Mouse (Mus musculus) embryonic facial prominence, embryonic 12.5 days (tissue): ENCODE results near the gene Slc3a1. TPM values are rescaled to one million over a fixed set of nuclear protein-coding genes. Genes with fewer than 3 reads are reported as not detected.

Experiments used
- ATAC-seq: fragments of 200-750 bp; cut with Nextera tagmentation; 2 replicates; pipeline ENCODE4 v1.8.0; 2017; ENCODE audit not compliant: insufficient number of reproducible peaks, insufficient read depth, low FRiP score, low TSS enrichment
- H3K27ac ChIP-seq: fragments of 300-500 bp; sonication (generic); 2 replicates; pipeline ENCODE4 v1.5.1; 2016; ENCODE audit warnings: mild to moderate bottlenecking
- H3K27me3 ChIP-seq: fragments of 300-500 bp; sonication (generic); 2 replicates; pipeline ENCODE4 v1.6.1; 2016; ENCODE audit warnings: mild to moderate bottlenecking, moderate library complexity
- H3K36me3 ChIP-seq: fragments of 300-500 bp; sonication (generic); 2 replicates; pipeline ENCODE4 v1.6.1; 2016; ENCODE audit warnings: mild to moderate bottlenecking
- H3K4me1 ChIP-seq: fragments of 300-500 bp; sonication (generic); 2 replicates; pipeline ENCODE4 v1.6.1; 2016
- H3K4me2 ChIP-seq: fragments of 300-500 bp; sonication (generic); replicated peaks from 2 replicates; pipeline ENCODE4 v1.6.1; 2016; ENCODE audit warnings: mild to moderate bottlenecking, moderate library complexity
- H3K4me3 ChIP-seq: fragments of 300-500 bp; sonication (generic); 2 replicates; pipeline ENCODE4 v1.5.1; 2016; ENCODE audit warnings: mild to moderate bottlenecking
- H3K9ac ChIP-seq: fragments of 300-500 bp; sonication (generic); 2 replicates; pipeline ENCODE4 v1.6.1; 2016; ENCODE audit warnings: mild to moderate bottlenecking, moderate library complexity
- H3K9me3 ChIP-seq: fragments of 300-500 bp; sonication (generic); 2 replicates; pipeline ENCODE4 v1.6.1; 2016; ENCODE audit warnings: mild to moderate bottlenecking, moderate library complexity
- WGBS: fragments of 180-500 bp; shearing (Covaris S2); methylation state at CpG from one replicate; pipeline ENCODE4 v1.1.7; 2016; 5-methylcytosine and 5-hydroxymethylcytosine counted together
- polyA plus RNA-seq: library from polyadenylated mRNA; unstranded; fragments of >200 nt; fragmentation: Nextera tagmentation; extraction: Ambion mirVana; gene quantifications from 2 replicates; pipeline ENCODE4 v1.2.1, GENCODE M21; 2016

Gene Slc3a1
- polyA plus RNA-seq, 1 experiment from 2014 or later, result 0.37 TPM

GRCm38 (mm10) chr17:85018794-85019193 is 9.4 kb upstream of the Slc3a1 start:
- Histone ChIP-seq H3K9me3 (no peaks in the 10 kb centered on the region), H3K4me2 (no peak overlapping the region), H3K36me3 (no peaks in the 10 kb centered on the region), H3K4me1 (0 out of 2 replicates have a peak, but pooled peaks cover 3% of the 10 kb centered on the region), H3K27ac (no peak overlapping the region), H3K4me3 (no peak overlapping the region), H3K27me3 (no peaks in the 10 kb centered on the region), H3K9ac (no peak overlapping the region)
- WGBS, result 81% methylated on average over 5 of the region's 5 CpGs
- no peak for ATAC-seq

- ATAC-seq, result no peak
- no peaks in the 10 kb centered on the region for H3K27me3 ChIP-seq
- no peak overlapping the region for H3K4me2 ChIP-seq
- no peak overlapping the region for H3K27ac ChIP-seq
- H3K9me3 ChIP-seq, result no peaks in the 10 kb centered on the region
- 0 out of 2 replicates have a peak, but pooled peaks cover 3% of the 10 kb centered on the region for H3K4me1 ChIP-seq
- no peak overlapping the region for H3K4me3 ChIP-seq
- H3K9ac ChIP-seq, result no peak overlapping the region
- H3K36me3 ChIP-seq, result no peaks in the 10 kb centered on the region
- WGBS, result 85% methylated on average over 3 of the region's 3 CpGs
Observed at GRCm38 (mm10) chr17:85020343-85020742, 7.8 kb upstream of the Slc3a1 start.

- no peak overlapping the region for H3K4me2 ChIP-seq
- WGBS, result 62% methylated on average over 22 of the region's 22 CpGs
- no peak overlapping the region for H3K9ac ChIP-seq
- no peaks in the 10 kb centered on the region for H3K9me3 ChIP-seq
- H3K27ac ChIP-seq, result no peak overlapping the region
- ATAC-seq, result no peak
- 0 out of 2 replicates have a peak, but pooled peaks cover 3% of the 10 kb centered on the region for H3K4me1 ChIP-seq
- H3K4me3 ChIP-seq, result no peak overlapping the region
- H3K36me3 ChIP-seq, result no peaks in the 10 kb centered on the region
- H3K27me3 ChIP-seq, result no peaks in the 10 kb centered on the region
Observed at GRCm38 (mm10) chr17:85023247-85024167, 4.7 kb upstream of the Slc3a1 start.

DNA sequence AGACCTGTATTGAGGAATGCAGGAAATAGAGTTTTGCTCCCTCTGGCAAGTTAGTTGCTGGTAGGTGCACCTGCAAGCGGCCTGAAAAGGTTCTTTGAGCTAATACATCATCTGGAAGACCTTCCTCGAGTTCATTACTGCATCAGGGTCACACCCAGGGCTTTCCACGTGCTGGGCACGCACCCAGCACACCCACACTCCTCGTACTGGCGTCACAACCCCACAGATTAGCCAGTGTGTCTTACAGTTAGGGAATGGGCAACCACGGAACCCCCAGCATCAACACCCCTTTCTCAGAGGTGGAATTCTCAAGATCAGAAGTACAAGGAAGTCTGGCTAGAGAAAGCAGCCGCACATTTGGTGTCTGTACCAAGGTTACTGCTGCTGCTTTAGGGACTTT is 3.9 kb upstream of the Slc3a1 start:
- Histone ChIP-seq H3K9ac (no peak overlapping the region), H3K27me3 (no peaks in the 10 kb centered on the region), H3K9me3 (no peaks in the 10 kb centered on the region), H3K36me3 (no peaks in the 10 kb centered on the region), H3K27ac (no peak overlapping the region), H3K4me3 (no peak overlapping the region), H3K4me2 (no peak overlapping the region), H3K4me1 (0 out of 2 replicates have a peak, but pooled peaks cover 3% of the 10 kb centered on the region)
- WGBS, result 83% methylated on average over 8 of the region's 8 CpGs
- ATAC-seq, result no peak

DNA sequence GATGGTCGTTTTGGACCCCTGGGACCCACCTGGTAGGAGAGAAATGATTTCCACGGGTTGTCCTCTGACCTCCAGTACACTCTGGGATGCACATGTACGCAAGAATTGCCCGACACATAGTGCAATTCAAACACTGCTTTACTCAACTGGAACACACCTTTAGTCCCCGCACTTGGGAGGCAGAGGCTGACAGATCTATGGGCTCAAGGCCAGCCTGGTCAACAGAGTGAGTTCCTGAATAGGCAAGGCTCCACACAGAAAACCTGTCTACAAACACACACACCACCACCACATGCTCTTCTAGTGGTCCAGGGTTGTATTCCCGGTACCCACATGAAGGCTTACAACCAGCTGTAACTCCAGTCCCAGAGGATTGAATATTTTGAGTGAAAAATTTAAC is 3.0 kb upstream of the Slc3a1 start:
- H3K4me2 ChIP-seq, result no peak overlapping the region
- no peaks in the 10 kb centered on the region for H3K9me3 ChIP-seq
- WGBS, result 92% methylated on average over 6 of the region's 6 CpGs
- H3K27ac ChIP-seq, result no peak overlapping the region
- no peaks in the 10 kb centered on the region for H3K36me3 ChIP-seq
- no peak overlapping the region for H3K4me3 ChIP-seq
- no peak for ATAC-seq
- H3K27me3 ChIP-seq, result no peaks in the 10 kb centered on the region
- H3K9ac ChIP-seq, result no peak overlapping the region
- 0 out of 2 replicates have a peak, but pooled peaks cover 3% of the 10 kb centered on the region for H3K4me1 ChIP-seq

DNA sequence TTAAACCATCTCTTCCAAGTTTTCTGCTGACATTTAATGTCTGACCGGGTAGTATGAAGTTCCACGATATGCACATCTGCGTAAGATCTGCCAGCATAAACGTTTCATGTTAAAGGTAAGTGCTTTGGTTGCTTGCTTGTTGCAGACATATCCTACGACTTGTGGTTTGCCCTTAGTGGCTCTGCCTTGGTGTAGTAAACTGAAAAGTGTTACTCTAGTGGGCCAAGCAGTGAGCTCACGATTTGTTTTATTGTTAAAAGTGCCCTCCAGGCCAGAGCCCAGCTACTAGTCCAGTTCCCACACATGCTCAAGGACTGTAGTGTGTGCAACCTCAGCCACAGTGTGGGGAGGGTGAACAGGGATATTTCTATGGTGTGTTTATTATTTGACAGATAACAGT is 1.7 kb upstream of the Slc3a1 start:
- Histone ChIP-seq H3K9ac (no peak overlapping the region), H3K4me1 (0 out of 2 replicates have a peak, but pooled peaks cover 3% of the 10 kb centered on the region), H3K36me3 (no peaks in the 10 kb centered on the region), H3K27ac (no peak overlapping the region), H3K4me2 (no peak overlapping the region), H3K27me3 (no peaks in the 10 kb centered on the region), H3K4me3 (no peak overlapping the region), H3K9me3 (no peaks in the 10 kb centered on the region)
- WGBS, result 88% methylated on average over 6 of the region's 6 CpGs
- no peak for ATAC-seq

DNA sequence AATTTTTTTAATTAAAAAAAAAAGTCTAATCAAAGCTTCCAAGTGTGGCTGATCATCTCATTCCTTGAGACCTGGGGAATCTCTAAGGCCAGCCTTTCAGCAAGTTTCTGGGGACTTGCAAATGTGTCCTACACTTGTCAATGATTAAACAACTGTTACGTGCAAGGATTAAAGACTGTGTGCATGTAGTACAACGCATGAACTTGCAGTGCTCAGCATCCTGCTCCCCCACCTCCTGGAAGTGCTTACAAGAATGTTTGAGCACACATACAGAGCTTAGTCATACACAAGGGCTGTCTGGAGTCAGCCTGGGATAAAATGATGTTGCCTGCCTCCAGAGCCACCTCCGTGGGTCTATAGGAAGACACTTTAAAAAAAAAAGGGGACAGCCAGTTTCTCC is 929 bp upstream of the Slc3a1 start:
- Histone ChIP-seq H3K36me3 (no peaks in the 10 kb centered on the region), H3K9me3 (no peaks in the 10 kb centered on the region), H3K4me2 (no peak overlapping the region), H3K27ac (no peak overlapping the region), H3K4me3 (no peak overlapping the region), H3K27me3 (no peaks in the 10 kb centered on the region), H3K9ac (no peak overlapping the region), H3K4me1 (0 out of 2 replicates have a peak, but pooled peaks cover 3% of the 10 kb centered on the region)
- no peak for ATAC-seq
- 87% methylated on average over 3 of the region's 3 CpGs for WGBS

GRCm38 (mm10) chr17:85028797-85029196 is 621 bp downstream of the Slc3a1 start:
- no peak overlapping the region for H3K9ac ChIP-seq
- WGBS, result 94% methylated on average over 10 of the region's 10 CpGs

GRCm38 (mm10) chr17:85030651-85031050 is 2.5 kb downstream of the Slc3a1 start:
- Histone ChIP-seq H3K4me1 (no peaks in the 10 kb centered on the region), H3K9me3 (no peaks in the 10 kb centered on the region), H3K27me3 (no peaks in the 10 kb centered on the region), H3K36me3 (no peaks in the 10 kb centered on the region), H3K9ac (no peak overlapping the region), H3K4me3 (no peak overlapping the region), H3K27ac (no peak overlapping the region), H3K4me2 (no peak overlapping the region)
- no peak for ATAC-seq
- 74% methylated on average over 5 of the region's 5 CpGs for WGBS

More at GRCm38 (mm10) chr17:85028797-85029196, 621 bp downstream of the Slc3a1 start:
- H3K27me3 ChIP-seq, result no peaks in the 10 kb centered on the region
- H3K4me3 ChIP-seq, result no peak overlapping the region
- H3K4me1 ChIP-seq, result no peaks in the 10 kb centered on the region
- H3K27ac ChIP-seq, result no peak overlapping the region
- no peak for ATAC-seq
- no peaks in the 10 kb centered on the region for H3K36me3 ChIP-seq
- no peaks in the 10 kb centered on the region for H3K9me3 ChIP-seq
- no peak overlapping the region for H3K4me2 ChIP-seq

DNA sequence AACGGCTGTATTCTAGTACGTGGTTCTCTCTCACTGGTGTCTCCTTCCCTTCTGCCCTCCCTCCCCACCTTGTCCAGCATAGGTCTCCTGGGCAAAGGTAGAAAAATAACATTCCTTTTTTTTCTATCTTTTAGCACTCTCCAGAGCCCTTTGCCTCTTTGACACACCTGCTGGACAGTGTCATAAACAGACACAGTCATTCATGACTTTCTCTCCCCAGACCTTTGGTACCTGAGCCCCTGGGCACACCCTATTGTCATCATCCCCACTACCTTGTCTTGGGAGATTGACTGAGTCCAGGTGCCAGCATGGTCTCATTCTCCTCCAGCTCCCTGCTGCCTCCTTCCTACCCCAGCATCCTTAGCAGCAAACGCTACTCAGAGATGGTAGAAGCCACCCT is 4.9 kb downstream of the Slc3a1 start:
- Histone ChIP-seq H3K36me3 (no peaks in the 10 kb centered on the region), H3K4me2 (no peak overlapping the region), H3K4me3 (no peak overlapping the region), H3K4me1 (no peaks in the 10 kb centered on the region), H3K9me3 (no peaks in the 10 kb centered on the region), H3K9ac (no peak overlapping the region), H3K27ac (no peak overlapping the region), H3K27me3 (no peaks in the 10 kb centered on the region)
- ATAC-seq, result no peak
- 79% methylated on average over 3 of the region's 3 CpGs for WGBS

- no peaks in the 10 kb centered on the region for H3K4me1 ChIP-seq
- no peak overlapping the region for H3K4me2 ChIP-seq
- H3K9me3 ChIP-seq, result no peaks in the 10 kb centered on the region
- no peak for ATAC-seq
- WGBS, result 65% methylated on average over 11 of the region's 11 CpGs
- H3K27ac ChIP-seq, result no peak overlapping the region
- H3K9ac ChIP-seq, result no peak overlapping the region
- no peaks in the 10 kb centered on the region for H3K36me3 ChIP-seq
- H3K27me3 ChIP-seq, result no peaks in the 10 kb centered on the region
- H3K4me3 ChIP-seq, result no peak overlapping the region
Observed at GRCm38 (mm10) chr17:85034068-85034467, 5.9 kb downstream of the Slc3a1 start.

GRCm38 (mm10) chr17:85037855-85038254 is 9.7 kb downstream of the Slc3a1 start:
- no peaks in the 10 kb centered on the region for H3K27me3 ChIP-seq
- H3K4me2 ChIP-seq, result no peak overlapping the region
- no peaks in the 10 kb centered on the region for H3K36me3 ChIP-seq
- no peak overlapping the region for H3K27ac ChIP-seq
- WGBS, result 84% methylated on average over 5 of the region's 5 CpGs
- no peak overlapping the region for H3K9ac ChIP-seq
- no peaks in the 10 kb centered on the region for H3K4me1 ChIP-seq
- no peak for ATAC-seq
- no peak overlapping the region for H3K4me3 ChIP-seq
- H3K9me3 ChIP-seq, result no peaks in the 10 kb centered on the region
